Mouse (Mus musculus): ENCODE data around the gene Slc23a2. TPM values are rescaled to one million over a fixed set of nuclear protein-coding genes. Genes with fewer than 3 reads are reported as not detected.

Slc23a2 gene
- polyA plus RNA-seq, 2 experiments: 1.6 to 2.3 TPM

GRCm38 (mm10) chr2:132135876-132136637 lies 8.9 kb downstream of the Slc23a2 start:
- H3K9ac ChIP-seq (replicated peaks): no peak overlapping the region
- H3K9me3 ChIP-seq (ENCODE audit: control insufficient read depth, low read length): no peaks in the 10 kb centered on the region
- WGBS (ENCODE audit: insufficient replicate concordance): 70% methylated on average over 8 of the region's 8 CpGs
- H3K27me3 ChIP-seq (ENCODE audit: control insufficient read depth, insufficient read depth, low read length): no peaks in the 10 kb centered on the region
- DNase-seq (ENCODE audit: low read depth in 3 of 3, low spot score in 3 of 3): no peak
- no peaks in the 10 kb centered on the region for H3K36me3 ChIP-seq (replicated peaks; ENCODE audit: control insufficient read depth, insufficient read depth, low read depth)
- H3K27ac ChIP-seq: no peak overlapping the region
- 0 out of 2 replicates have a peak, but pooled peaks have one; percentile 23 for ATAC-seq (ENCODE audit: insufficient read depth)
- no peak overlapping the region for H3K4me3 ChIP-seq (ENCODE audit: insufficient read depth in 1 of 2, low read depth in 2 of 2, low read length in 2 of 2)
- TF ChIP-seq EP300 (IDR thresholded peaks at IDR 0.05; ENCODE audit: low read depth): no peak
- TF ChIP-seq CTCF (IDR thresholded peaks at IDR 0.05; ENCODE audit: low read depth): peak; percentile 65
- H3K4me1 ChIP-seq (replicated peaks; ENCODE audit: control insufficient read depth in 2 of 2, insufficient read depth in 2 of 2, low read length in 1 of 2): peaks cover 0 to 4% of the 10 kb centered on the region in 2 experiments; a peak in 1 of 4 replicates
- H3K4me2 ChIP-seq (ENCODE audit: low read depth): no peak overlapping the region

GRCm38 (mm10) chr2:132134758-132135157 lies 10.2 kb downstream of the Slc23a2 start:
- ATAC-seq (ENCODE audit: insufficient read depth): no peak
- no peak overlapping the region for H3K9ac ChIP-seq (replicated peaks)

GRCm38 (mm10) chr2:132133436-132133835 lies 11.5 kb downstream of the Slc23a2 start:
- Histone ChIP-seq H3K4me2 (ENCODE audit: low read depth) (no peak overlapping the region), H3K9me3 (ENCODE audit: control insufficient read depth, low read length) (no peaks in the 10 kb centered on the region), H3K9ac (replicated peaks) (no peak overlapping the region), H3K4me3 (ENCODE audit: insufficient read depth in 1 of 2, low read depth in 2 of 2, low read length in 2 of 2) (no peak overlapping the region), H3K4me1 (replicated peaks; ENCODE audit: control insufficient read depth in 2 of 2, insufficient read depth in 2 of 2, low read length in 1 of 2) (peaks cover 0 to 4% of the 10 kb centered on the region in 2 experiments; a peak in 1 of 4 replicates), H3K36me3 (replicated peaks; ENCODE audit: control insufficient read depth, insufficient read depth, low read depth) (no peaks in the 10 kb centered on the region), H3K27ac (no peak overlapping the region), H3K27me3 (ENCODE audit: control insufficient read depth, insufficient read depth, low read length) (no peaks in the 10 kb centered on the region)
- TF ChIP-seq EP300 (IDR thresholded peaks at IDR 0.05; ENCODE audit: low read depth) (no peak), CTCF (IDR thresholded peaks at IDR 0.05; ENCODE audit: low read depth) (no peak)
- 51% methylated on average over 2 of the region's 2 CpGs for WGBS (ENCODE audit: insufficient replicate concordance)
- ATAC-seq (ENCODE audit: insufficient read depth): no peak
- no peak for DNase-seq (ENCODE audit: low read depth in 3 of 3, low spot score in 3 of 3)

More at GRCm38 (mm10) chr2:132134758-132135157, 10.2 kb downstream of the Slc23a2 start:
- H3K4me2 ChIP-seq (ENCODE audit: low read depth): no peak overlapping the region
- TF ChIP-seq CTCF (IDR thresholded peaks at IDR 0.05; ENCODE audit: low read depth) (no peak), EP300 (IDR thresholded peaks at IDR 0.05; ENCODE audit: low read depth) (no peak)
- H3K27me3 ChIP-seq (ENCODE audit: control insufficient read depth, insufficient read depth, low read length): no peaks in the 10 kb centered on the region
- no peaks in the 10 kb centered on the region for H3K36me3 ChIP-seq (replicated peaks; ENCODE audit: control insufficient read depth, insufficient read depth, low read depth)
- peaks cover 0 to 4% of the 10 kb centered on the region in 2 experiments; a peak in 1 of 4 replicates for H3K4me1 ChIP-seq (replicated peaks; ENCODE audit: control insufficient read depth in 2 of 2, insufficient read depth in 2 of 2, low read length in 1 of 2)
- no peak for DNase-seq (ENCODE audit: low read depth in 3 of 3, low spot score in 3 of 3)
- H3K4me3 ChIP-seq (ENCODE audit: insufficient read depth in 1 of 2, low read depth in 2 of 2, low read length in 2 of 2): no peak overlapping the region
- H3K27ac ChIP-seq: no peak overlapping the region
- no peaks in the 10 kb centered on the region for H3K9me3 ChIP-seq (ENCODE audit: control insufficient read depth, low read length)
- 75% methylated on average over 4 of the region's 4 CpGs for WGBS (ENCODE audit: insufficient replicate concordance)

GRCm38 (mm10) chr2:132131266-132131665 lies 13.6 kb downstream of the Slc23a2 start:
- TF ChIP-seq EP300 (IDR thresholded peaks at IDR 0.05; ENCODE audit: low read depth) (no peak), CTCF (IDR thresholded peaks at IDR 0.05; ENCODE audit: low read depth) (no peak)
- Histone ChIP-seq H3K4me3 (ENCODE audit: insufficient read depth in 1 of 2, low read depth in 2 of 2, low read length in 2 of 2) (peak overlapping the region in 1 of 2 experiments; percentile 5; a peak in 1 of 4 replicates), H3K4me2 (ENCODE audit: low read depth) (peak overlapping the region; percentile 40), H3K9me3 (ENCODE audit: control insufficient read depth, low read length) (no peaks in the 10 kb centered on the region), H3K27ac (no peak overlapping the region), H3K4me1 (replicated peaks; ENCODE audit: control insufficient read depth in 2 of 2, insufficient read depth in 2 of 2, low read length in 1 of 2) (peaks cover 0 to 4% of the 10 kb centered on the region in 2 experiments; a peak in 1 of 4 replicates), H3K9ac (replicated peaks) (no peak overlapping the region), H3K36me3 (replicated peaks; ENCODE audit: control insufficient read depth, insufficient read depth, low read depth) (no peaks in the 10 kb centered on the region), H3K27me3 (ENCODE audit: control insufficient read depth, insufficient read depth, low read length) (no peaks in the 10 kb centered on the region)
- WGBS (ENCODE audit: insufficient replicate concordance): 2% methylated on average over 9 of the region's 9 CpGs
- ATAC-seq (ENCODE audit: insufficient read depth): peak; percentile 55; the same call in 1 of the 2 replicates
- peak in 2 of 3 experiments; percentile 22 to 23 for DNase-seq (ENCODE audit: low read depth in 3 of 3, low spot score in 3 of 3)

- 80% methylated on average over 7 of the region's 7 CpGs for WGBS (ENCODE audit: insufficient replicate concordance)
- H3K36me3 ChIP-seq (replicated peaks; ENCODE audit: control insufficient read depth, insufficient read depth, low read depth): no peaks in the 10 kb centered on the region
- H3K4me2 ChIP-seq (ENCODE audit: low read depth): no peak overlapping the region
- DNase-seq (ENCODE audit: low read depth in 3 of 3, low spot score in 3 of 3) (no peak), ATAC-seq (ENCODE audit: insufficient read depth) (no peak)
- peaks cover 0 to 4% of the 10 kb centered on the region in 2 experiments; a peak in 1 of 4 replicates for H3K4me1 ChIP-seq (replicated peaks; ENCODE audit: control insufficient read depth in 2 of 2, insufficient read depth in 2 of 2, low read length in 1 of 2)
- no peak overlapping the region for H3K9ac ChIP-seq (replicated peaks)
- no peak overlapping the region for H3K4me3 ChIP-seq (ENCODE audit: insufficient read depth in 1 of 2, low read depth in 2 of 2, low read length in 2 of 2)
- no peak overlapping the region for H3K27ac ChIP-seq
- TF ChIP-seq EP300 (IDR thresholded peaks at IDR 0.05; ENCODE audit: low read depth): no peak
- no peak for TF ChIP-seq CTCF (IDR thresholded peaks at IDR 0.05; ENCODE audit: low read depth)
- H3K27me3 ChIP-seq (ENCODE audit: control insufficient read depth, insufficient read depth, low read length): no peaks in the 10 kb centered on the region
- no peaks in the 10 kb centered on the region for H3K9me3 ChIP-seq (ENCODE audit: control insufficient read depth, low read length)
These were observed 14.9 kb downstream of the Slc23a2 start for GRCm38 (mm10) chr2:132129980-132130379.

All from liver, embryonic 14.5 days (tissue).